Mouse (Mus musculus) ES-Bruce4 (cell line): ENCODE results near the gene Btbd19.

Experiments used
- CTCF ChIP-seq: IDR thresholded peaks from one replicate; pipeline ENCODE4 v1.8.1; 2011; ENCODE audit warnings: low read depth, low read length
- POLR2A ChIP-seq: IDR thresholded peaks from one replicate; pipeline ENCODE4 v1.8.1; 2011; ENCODE audit warnings: low read length; ENCODE audit not compliant: insufficient read depth

- no peak for TF ChIP-seq CTCF
- TF ChIP-seq POLR2A: no peak
Measured at GRCm38 (mm10) chr4:117159666-117160065, 34.1 kb upstream of the Btbd19 start.
